Mouse (Mus musculus): Measurements from ENCODE around the gene Fos. TPM values are rescaled to one million over a fixed set of nuclear protein-coding genes. Genes with fewer than 3 reads are reported as not detected.

Gene Fos
- 10 to 100 TPM in 3 of 4 experiments, 1 to 10 TPM in 1; 5.8 to 37.3 (median 25.8) TPM for total RNA-seq (2022)

DNA sequence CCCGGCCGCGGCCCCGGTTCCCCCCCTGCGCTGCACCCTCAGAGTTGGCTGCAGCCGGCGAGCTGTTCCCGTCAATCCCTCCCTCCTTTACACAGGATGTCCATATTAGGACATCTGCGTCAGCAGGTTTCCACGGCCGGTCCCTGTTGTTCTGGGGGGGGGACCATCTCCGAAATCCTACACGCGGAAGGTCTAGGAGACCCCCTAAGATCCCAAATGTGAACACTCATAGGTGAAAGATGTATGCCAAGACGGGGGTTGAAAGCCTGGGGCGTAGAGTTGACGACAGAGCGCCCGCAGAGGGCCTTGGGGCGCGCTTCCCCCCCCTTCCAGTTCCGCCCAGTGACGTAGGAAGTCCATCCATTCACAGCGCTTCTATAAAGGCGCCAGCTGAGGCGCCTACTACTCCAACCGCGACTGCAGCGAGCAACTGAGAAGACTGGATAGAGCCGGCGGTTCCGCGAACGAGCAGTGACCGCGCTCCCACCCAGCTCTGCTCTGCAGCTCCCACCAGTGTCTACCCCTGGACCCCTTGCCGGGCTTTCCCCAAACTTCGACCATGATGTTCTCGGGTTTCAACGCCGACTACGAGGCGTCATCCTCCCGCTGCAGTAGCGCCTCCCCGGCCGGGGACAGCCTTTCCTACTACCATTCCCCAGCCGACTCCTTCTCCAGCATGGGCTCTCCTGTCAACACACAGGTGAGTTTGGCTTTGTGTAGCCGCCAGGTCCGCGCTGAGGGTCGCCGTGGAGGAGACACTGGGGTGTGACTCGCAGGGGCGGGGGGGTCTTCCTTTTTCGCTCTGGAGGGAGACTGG is at the start of gene Fos:
Fos (plus strand) TSS at position 410 of the 817 bp plus-strand sequence.
- peak; percentile 80 to 91 for DNase-seq (ENCODE audit: low spot score in 2 of 2)

DNA sequence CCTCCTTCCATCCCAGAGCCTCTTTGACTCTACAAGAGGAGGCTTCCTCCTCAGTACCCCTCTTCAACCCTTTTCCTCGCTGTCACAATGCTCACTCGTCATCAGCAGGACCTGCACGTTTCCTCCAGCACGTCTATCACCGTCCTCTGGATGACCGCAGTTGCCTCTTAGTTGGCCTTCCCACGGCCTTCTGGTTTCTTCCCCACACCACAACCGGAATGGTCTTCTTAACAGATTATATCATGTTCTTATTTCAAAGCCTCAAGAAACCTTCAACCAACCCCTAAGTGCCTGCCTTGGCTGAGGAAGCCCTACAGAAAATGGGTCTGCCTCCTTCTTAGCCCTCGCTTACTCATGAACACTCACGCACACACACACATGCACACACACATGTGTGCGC is 48.0 kb upstream of the Fos start:
- DNase-seq (ENCODE audit: low spot score in 2 of 2) = no peak

DNA sequence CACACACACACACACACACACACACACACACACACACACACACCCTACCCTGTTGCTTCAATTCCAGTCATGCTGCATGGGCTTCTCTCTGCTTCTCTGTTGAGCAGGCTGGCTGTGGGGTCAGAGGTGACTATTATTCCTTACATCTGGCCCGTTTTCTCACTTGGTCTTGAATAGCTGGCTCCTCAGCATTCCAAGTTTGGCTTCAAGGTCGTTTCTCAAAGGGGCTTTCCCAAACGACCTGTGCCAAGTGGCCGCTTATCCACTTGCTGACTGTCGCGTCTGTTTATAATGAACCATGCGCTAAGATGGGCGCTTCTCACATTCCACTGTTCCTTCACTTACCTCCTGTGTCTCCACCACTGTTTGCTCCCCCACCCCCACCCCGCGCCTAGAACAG is 47.6 kb upstream of the Fos start:
- no peak for DNase-seq (ENCODE audit: low spot score in 2 of 2)

DNA sequence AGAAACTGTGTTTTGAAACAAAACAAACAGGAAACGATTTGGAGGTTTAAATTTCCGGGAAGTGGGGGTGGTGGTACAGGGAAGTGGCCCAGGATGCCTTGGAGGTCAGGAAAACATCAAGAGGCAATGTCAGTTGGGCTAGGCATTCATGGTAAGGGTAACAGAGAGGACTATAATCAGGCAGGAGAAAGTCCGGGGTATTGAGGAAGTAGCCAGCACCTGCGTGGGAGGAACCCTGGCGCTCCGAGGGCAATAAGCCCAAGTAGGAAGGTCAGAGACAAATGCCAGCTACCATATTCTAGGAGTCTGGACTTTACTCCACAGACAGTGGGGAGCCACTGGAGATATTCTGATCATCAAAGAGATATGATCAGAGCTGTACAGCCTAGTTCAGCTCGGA is 45.9 kb upstream of the Fos start:
- no peak for DNase-seq (ENCODE audit: low spot score in 2 of 2)

DNA sequence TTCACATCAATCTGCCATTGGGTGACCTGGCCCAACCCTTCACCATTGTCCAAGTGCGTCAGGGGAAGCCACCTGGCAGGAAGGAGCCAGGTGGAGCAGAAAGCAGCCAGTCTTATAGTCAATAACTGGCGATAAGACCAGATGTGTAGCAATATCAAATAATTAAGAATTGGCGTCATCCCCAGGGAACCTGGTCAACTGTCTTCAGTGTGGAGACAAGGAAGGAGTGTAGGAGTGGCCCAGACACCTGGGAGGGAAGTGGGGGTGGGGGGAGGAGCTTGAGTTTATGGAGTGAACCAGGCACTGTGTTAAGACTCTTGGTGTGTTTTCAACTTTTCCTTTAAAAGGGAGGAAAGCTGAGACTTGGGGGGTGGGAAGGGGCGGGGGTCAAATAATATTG is 43.7 kb upstream of the Fos start:
- no peak for DNase-seq (ENCODE audit: low spot score in 2 of 2)

DNA sequence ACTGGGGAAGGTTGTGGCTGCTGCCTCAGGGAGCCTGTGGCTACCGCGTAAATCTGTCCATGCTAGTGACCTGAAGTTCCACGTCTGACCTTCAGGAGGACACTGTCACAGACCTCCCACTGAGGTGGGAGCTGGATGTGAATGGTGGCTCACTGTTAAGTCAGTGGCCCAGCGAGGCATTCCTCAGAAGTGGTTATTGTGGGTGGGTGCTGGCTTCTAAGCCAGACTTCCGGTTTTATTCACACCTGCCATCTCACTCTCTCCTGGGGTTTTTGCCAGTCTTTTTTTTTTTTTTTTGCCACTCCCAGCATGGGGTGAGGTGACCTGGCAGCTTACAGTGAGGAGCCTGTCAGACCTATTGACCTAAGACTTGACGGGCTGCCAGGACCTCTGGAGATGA is 43.3 kb upstream of the Fos start:
- no peak for DNase-seq (ENCODE audit: low spot score in 2 of 2)

DNA sequence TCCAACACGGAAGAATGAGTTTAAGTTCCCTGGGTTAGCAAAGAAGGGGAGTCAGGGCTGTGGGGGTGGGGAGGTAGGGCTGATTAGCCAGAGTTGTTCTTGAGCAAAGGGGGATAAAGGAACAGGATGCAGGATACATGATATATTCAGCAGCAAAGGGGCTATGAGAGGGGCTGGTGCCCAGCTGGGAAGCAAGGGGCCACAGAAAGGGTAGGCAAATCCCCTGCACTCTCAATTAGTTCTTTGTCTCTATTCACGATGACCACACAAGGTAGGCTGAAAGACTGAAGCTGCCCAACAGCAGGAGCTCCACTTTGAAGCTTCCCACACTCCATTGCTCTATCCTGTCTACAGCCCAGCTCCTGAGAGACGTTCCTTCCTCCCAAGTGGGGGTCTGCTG is 39.8 kb upstream of the Fos start:
- DNase-seq (ENCODE audit: low spot score in 2 of 2) = no peak

DNA sequence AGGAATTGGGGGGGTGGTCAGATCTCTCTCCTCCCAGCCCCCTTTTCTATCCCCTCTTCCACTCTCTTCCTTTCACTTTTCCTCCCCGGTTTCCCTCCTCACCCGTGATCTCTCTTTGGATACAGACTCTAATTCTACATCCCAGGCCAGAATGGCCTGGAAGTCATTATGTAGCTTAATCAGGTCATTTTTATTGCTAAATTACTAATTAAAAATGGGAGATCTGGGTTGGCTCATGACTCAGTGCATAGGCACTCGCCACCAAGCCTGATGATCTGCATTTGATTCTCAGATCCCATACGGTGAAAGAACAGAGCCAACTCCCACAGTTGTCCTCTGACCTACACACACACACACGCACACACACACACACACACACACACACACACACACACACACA is 39.2 kb upstream of the Fos start:
- no peak for DNase-seq (ENCODE audit: low spot score in 2 of 2)

DNA sequence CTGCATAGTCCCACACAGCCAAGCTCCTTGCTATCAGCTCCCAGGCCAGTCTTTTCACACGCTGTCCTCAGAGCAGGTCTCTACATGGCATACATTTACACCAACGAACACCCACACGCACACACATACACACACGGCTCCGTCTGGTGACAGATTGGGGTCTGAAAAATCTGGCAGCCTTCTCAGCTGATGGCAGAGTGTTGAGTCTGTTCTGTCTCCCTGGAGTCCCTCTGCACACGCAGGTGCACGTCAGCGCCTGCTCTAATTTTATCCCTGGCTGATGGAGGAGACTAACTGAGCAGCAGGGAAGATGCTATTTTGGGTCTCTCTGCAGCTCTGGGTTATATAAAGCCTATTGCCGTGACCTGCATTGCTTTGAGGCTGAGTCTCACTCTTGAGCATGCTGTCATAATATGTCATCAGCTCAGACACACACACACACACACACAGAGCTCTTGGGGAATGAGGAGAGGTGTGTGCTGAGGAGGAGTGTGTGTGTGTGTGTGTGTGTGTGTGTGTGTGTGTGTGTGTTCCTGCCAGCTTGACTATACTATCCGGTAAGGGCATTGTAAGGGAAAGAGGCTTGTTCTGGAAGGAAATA is 37.6 kb upstream of the Fos start:
- DNase-seq (ENCODE audit: low spot score in 2 of 2) = peak; percentile 75 to 92

DNA sequence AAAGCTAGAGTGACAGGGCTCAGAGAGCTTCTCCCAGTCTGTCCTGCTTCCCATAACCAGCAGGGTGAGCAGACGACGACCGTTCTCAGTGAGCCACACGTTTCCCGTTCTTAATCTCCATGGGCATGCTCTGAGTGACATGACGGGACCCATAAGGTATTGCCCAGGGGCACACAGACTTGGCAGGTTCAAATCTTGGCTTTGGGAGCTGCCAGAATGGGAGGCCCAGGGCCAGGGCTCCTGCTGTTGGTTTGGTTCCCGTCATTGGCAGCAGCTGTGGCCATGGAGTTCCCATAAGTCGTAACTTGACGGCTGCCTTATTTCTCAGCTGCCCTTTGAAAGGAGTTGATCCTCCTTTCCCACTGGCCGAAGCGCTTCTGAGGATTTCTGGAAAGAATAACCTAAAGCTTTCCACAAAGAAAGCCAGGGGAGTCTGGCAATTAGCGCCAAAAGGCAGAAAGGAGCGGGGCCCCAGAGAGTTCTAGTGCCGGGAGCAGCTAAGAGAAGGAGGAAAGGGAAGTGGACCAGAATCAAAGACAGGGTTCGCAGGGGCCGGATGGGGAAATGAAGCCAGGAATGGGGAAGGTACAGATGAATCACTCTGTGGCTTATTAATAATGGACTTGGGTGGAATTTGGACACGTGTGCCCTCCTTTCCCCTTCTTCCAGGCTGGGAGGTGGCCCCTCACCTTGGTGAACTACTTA is 36.4 kb upstream of the Fos start:
- DNase-seq (ENCODE audit: low spot score in 2 of 2) = no peak

DNA sequence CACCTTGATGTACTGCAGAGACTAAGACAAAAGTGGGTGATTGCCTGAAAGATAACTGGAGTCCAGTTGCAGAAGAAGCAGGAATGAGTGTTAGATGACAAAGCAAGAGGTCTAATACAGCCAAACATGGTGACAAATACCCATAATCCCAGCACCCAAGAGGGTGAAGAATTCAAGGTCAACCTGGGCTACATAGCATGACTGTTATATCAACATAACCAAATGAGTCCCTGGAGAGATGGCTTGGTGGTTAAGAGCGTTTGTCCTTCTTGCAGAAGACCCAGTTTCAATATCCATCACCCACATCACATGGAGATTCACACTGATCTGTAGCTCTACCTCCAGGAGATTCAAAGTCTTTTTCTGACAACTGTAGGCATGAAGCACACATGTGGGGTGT is 30.2 kb upstream of the Fos start:
- no peak for DNase-seq (ENCODE audit: low spot score in 2 of 2)

DNA sequence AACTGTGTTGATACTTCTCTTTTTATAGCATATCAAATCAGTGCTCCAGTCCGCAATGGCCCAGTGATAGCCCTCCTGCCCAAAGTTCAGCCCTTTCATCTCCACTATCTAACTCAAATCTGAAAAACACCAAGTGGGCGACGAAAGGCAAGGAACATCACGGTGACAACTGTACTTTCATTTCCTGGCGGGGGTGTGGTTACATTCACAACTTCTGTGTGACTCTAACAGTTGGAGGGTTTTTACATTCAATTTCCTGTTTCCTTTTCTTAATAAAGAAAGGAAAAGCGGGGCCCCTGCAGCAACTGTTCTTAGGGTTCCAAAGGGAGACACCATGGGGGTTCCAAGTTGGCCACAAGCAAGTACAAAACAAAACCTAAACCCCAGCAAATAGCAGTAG is 29.0 kb upstream of the Fos start:
- DNase-seq (ENCODE audit: low spot score in 2 of 2) = no peak

DNA sequence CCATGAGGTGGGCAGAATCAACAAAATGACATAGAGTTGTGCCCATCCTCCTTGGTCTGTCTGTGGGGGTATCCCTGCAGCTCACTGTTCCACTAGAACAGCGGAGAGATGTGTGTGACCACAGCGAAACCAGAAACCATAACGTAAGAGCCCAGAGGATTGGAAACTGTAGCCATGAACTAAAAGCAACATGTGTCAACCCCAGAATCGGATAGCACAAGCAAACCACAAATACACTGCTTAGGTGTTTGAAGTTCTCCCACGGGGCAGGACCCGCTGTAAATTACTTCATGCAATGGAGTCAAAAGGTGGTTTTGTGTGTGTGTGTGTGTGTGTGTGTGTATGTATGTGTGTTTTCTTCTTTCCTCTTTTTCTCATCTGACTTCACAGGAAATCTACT is 26.7 kb upstream of the Fos start:
- no peak for DNase-seq (ENCODE audit: low spot score in 2 of 2)

DNA sequence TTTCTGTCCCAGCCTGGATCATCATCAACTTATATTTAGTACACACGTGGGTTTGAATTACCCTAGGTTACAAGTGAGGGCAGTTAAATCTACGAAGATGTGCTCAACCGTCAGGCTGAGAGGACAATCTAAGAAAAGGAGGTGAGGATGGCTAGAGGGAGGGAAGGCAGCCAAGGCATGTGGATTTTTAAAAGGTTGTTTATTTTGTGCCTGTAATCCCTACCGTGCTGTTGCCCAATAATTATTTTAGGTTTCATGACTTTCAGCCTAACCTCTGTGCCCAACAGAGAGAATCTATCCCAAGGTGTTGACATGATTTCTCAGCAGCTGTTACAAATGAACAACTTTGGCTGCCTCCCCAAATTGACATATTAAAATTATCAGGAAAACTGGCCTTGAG is 26.2 kb upstream of the Fos start:
- no peak for DNase-seq (ENCODE audit: low spot score in 2 of 2)

DNA sequence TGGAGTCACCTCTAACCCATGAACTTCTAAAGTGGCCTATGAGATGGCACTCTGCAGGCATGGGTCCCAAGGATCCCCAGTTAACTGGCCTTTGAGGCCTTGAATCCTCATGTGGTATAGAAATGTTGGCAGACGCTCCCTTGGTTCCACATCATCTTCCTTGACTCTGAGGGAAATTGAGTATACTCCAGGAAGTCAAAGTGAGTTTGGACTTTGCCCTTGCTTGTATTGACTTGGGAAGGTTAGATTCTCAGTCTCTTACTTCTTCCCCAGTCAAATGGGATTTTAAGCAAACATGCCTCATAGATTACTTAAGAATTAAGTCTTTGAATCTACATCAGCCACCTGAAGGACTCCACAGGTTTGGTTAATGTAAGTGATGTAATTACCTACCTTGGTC is 24.2 kb upstream of the Fos start:
- no peak for DNase-seq (ENCODE audit: low spot score in 2 of 2)

DNA sequence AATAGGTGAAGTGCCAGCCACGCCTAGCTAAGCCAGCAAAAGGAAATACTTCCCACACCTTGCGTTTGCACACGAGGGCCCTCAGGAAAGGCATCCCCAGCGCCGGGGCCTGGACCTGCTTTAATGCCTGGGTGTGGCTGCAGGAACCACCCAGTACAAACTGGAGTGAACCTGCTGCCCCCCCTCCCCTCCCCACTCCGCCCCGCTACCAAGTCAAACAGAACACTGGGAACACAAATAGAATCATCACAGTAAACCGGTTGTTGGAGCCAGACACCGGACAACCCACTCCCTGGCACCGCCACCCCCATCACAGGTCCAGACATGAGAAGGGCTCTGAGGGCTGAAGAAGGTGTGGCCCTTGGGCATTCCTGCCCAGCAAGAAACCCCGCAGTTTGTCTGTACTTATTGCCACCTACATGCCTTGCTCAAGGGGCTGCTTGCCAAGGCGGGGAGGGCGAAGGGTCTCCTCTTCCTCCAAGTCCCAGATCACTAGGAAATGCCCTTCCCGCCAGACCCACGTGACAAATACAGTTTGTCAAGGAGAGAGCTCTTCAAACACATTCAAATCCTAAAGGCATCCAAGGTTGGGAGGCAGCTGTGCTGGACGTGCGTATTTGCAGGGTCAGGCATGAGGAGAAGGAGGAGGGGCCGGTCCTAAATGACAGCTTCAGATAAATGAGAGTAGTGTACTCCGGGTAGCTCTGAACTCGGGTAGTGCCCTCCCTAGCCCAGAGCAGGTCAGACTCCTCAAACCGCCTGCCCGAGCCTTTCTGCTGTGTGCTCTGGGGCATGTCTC is 21.8 kb upstream of the Fos start:
- DNase-seq (ENCODE audit: low spot score in 2 of 2) = no peak

DNA sequence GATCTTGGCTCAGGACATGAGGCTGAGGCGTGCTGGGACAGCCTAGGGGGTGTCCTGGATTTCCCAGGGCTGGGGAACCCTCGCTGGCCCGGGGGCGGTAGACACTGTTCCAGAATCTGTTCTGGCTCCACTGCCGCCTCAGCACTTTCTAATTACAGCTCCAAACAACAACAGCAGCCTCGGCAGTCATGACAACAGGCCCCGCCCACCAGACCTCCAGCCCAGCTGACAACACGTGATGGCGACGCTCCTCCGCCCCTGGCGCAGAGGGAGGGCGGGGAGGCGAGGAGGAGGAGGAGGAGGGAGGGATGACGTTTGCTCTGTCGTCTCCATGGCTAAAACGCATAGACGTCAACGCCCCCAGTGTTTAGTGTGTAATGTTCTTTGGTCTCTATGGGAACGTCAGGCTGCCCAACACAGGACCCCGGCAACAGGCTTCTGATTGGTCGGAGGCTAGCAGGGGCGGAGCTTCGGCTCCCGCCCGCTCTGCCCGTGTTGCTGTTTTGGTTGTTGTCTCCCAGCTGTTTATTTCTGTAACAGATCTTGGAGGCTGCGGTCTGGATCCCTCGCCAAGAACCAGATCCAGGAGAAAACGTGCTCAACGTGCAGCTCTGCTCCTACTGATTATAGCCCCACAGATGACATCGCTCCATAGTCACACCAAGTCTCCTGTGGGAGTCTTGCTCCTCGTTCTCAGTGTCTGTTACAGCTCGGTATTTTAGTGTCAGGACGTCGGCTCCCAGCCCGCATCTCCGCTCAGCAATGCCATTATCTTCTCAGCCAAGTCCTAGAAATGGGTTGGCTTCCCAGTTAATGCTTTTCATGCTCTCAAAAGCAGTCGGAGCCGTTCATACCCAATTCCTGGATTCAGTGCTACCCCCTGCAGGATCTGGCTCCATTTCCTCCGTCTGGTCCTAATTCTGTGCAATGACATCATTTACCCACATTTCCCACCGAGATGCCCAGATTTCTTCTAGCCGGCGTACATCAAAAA is 18.3 kb upstream of the Fos start:
- peak; percentile 93 to 99 for DNase-seq (ENCODE audit: low spot score in 2 of 2)

DNA sequence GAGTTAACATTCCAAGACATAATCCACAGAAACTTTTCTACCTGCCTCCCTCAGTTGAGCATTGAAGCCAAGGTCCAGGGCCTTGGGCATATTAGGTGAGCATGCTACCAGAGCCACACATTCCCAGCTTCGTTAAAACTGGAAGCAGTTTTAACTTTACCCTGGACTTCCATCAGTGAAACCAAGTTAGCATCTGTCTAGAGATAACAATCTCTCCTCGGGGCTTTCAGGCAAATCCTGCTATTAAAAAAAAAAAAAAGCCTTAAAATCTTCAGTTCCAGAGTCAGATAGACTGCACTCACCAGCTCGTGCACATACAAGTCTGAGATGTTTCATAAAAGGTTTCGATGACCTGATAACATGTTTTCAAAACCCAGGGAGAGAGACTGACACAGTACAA is 17.4 kb upstream of the Fos start:
- no peak for DNase-seq (ENCODE audit: low spot score in 2 of 2)

DNA sequence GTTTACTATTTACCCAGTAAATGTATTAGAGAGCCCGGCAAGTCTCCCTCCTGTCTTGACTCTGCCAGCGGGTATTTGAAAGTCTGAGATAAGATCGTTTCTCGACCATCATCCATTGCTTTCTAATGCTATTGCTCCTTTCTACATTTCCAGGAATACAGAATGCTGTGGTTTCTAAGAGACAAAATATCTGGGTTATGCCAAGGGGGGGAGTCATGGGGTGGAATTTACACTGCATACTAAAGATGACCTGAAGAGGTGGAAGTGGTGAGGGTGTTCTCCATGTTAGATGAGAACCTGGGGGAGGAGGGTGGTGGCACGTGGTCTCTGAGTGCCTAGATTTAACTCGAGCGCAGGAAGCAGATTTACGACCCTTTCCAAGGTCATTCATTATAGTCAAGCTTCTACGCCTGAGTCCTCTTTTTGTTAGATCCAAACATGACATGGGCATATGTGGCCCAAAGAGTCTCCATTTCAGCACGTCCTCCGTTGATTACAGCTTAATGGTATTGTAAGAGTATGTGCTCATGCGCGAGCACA is 16.7 kb upstream of the Fos start:
- no peak for DNase-seq (ENCODE audit: low spot score in 2 of 2)

DNA sequence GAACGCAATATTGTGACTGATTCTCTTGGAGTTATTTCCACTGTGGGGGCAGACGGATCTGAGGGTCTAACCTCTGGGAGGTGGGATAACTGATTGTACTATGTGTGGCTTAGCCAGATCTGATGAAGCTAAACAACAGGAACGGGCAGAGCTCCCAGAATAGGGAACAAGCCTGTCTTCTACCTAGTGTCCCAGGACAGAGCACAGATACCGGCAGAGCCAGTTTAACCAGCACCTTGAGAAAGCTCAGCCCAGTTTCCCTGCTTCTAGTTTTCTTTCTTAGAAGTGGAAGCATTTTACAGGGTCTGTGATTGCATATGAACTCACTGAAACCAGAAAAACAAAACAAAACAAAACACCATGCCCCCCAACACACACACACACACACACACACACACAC is 13.9 kb upstream of the Fos start:
- no peak for DNase-seq (ENCODE audit: low spot score in 2 of 2)
